ENCODE assay signal across 11 mouse cellular contexts in genomic region chr11:69684128-69684745, GRCm38 (mm10). TPM values are rescaled to one million over a fixed set of nuclear protein-coding genes. Genes with fewer than 3 reads are reported as not detected.
DNase-seq lines count a peak whose midpoint lies in the region; ATAC-seq lines count a peak whose summit lies in the region.
"Had no signal": no experiment of that assay in that cellular context is flagged by ENCODE, and none has a peak within 500 bp of the region (broad histone marks: within the 10 kb centered on the region; RNA-seq: fewer than 3 reads in every experiment).

No protein-coding gene starts in this region.

- H3K27me3 ChIP-seq in hindbrain, embryonic 14.5 days (ENCODE audit: control insufficient read depth, insufficient read depth, low read length): no peaks in the 10 kb centered on the region
- H3K27me3 ChIP-seq in hindbrain, embryonic 12.5 days: peaks cover 4% of the 10 kb centered on the region
- no peaks in the 10 kb centered on the region for H3K27me3 ChIP-seq in embryonic facial prominence, embryonic 13.5 days

- peaks cover 9% of the 10 kb centered on the region for H3K36me3 ChIP-seq in hindbrain, embryonic 14.5 days (replicated peaks; ENCODE audit: control insufficient read depth, insufficient read depth)
- H3K36me3 ChIP-seq in hindbrain, embryonic 12.5 days: peaks cover 8% of the 10 kb centered on the region; the same call in 1 of the 2 replicates
- H3K36me3 ChIP-seq in embryonic facial prominence, embryonic 13.5 days: peaks cover 11% of the 10 kb centered on the region

- H3K27ac ChIP-seq in hindbrain, embryonic 14.5 days: no peak overlapping the region
- H3K27ac ChIP-seq in hindbrain, embryonic 12.5 days: no peak overlapping the region
- H3K27ac ChIP-seq in embryonic facial prominence, embryonic 13.5 days: peak overlapping the region; percentile 97; the same call in 1 of the 2 replicates

- no peak overlapping the region for H3K4me2 ChIP-seq in hindbrain, embryonic 14.5 days (replicated peaks)
- no peak overlapping the region for H3K4me2 ChIP-seq in hindbrain, embryonic 12.5 days (replicated peaks)
- no peak overlapping the region for H3K4me2 ChIP-seq in embryonic facial prominence, embryonic 13.5 days

- DNase-seq in cerebellum, adult 9-11 months: peak; percentile 61
- DNase-seq in hindbrain, embryonic 14.5 days (ENCODE audit: low spot score): no peak
- peak; percentile 74 for DNase-seq in lung, postnatal 25 days (ENCODE audit: low spot score)
- no peak for DNase-seq in ovary, adult 18-20 months (ENCODE audit: low spot score)
- no peak for DNase-seq in frontal cortex, postnatal 14 days (ENCODE audit: low spot score in 2 of 2)
- DNase-seq: kidney, postnatal 10 days; liver had no signal

- H3K4me3 ChIP-seq in hindbrain, embryonic 14.5 days (replicated peaks; ENCODE audit: low read length): no peak overlapping the region
- no peak overlapping the region for H3K4me3 ChIP-seq in hindbrain, embryonic 12.5 days
- no peak overlapping the region for H3K4me3 ChIP-seq in embryonic facial prominence, embryonic 13.5 days

- WGBS in hindbrain, embryonic 14.5 days: 84% methylated on average over 12 of the region's 12 CpGs
- WGBS in hindbrain, embryonic 12.5 days: 83% methylated on average over 12 of the region's 12 CpGs
- 77% methylated on average over 12 of the region's 12 CpGs for WGBS in embryonic facial prominence, embryonic 13.5 days

- H3K9me3 ChIP-seq in hindbrain, embryonic 14.5 days (ENCODE audit: control insufficient read depth, low read length): no peaks in the 10 kb centered on the region
- no peaks in the 10 kb centered on the region for H3K9me3 ChIP-seq in hindbrain, embryonic 12.5 days (replicated peaks)
- H3K9me3 ChIP-seq in embryonic facial prominence, embryonic 13.5 days: no peaks in the 10 kb centered on the region

- H3K9ac ChIP-seq in hindbrain, embryonic 14.5 days: peak overlapping the region; percentile 13; the same call in 1 of the 2 replicates
- no peak overlapping the region for H3K9ac ChIP-seq in hindbrain, embryonic 12.5 days
- peak overlapping the region; percentile 51 for H3K9ac ChIP-seq in embryonic facial prominence, embryonic 13.5 days

- H3K4me1 ChIP-seq in hindbrain, embryonic 14.5 days (replicated peaks; ENCODE audit: control insufficient read depth, insufficient read depth, low read length): peaks cover 25% of the 10 kb centered on the region
- peaks cover 27% of the 10 kb centered on the region for H3K4me1 ChIP-seq in hindbrain, embryonic 12.5 days
- peaks cover 49% of the 10 kb centered on the region for H3K4me1 ChIP-seq in embryonic facial prominence, embryonic 13.5 days

- ATAC-seq in cerebellum, adult (ENCODE audit: insufficient number of reproducible peaks, low FRiP score, low TSS enrichment): no peak
- ATAC-seq in hindbrain, embryonic 14.5 days (ENCODE audit: low FRiP score): no peak
- no peak for ATAC-seq in hindbrain, embryonic 12.5 days (ENCODE audit: low FRiP score)
- ATAC-seq in embryonic facial prominence, embryonic 13.5 days (ENCODE audit: insufficient number of reproducible peaks, insufficient read depth, low FRiP score, low TSS enrichment, low read depth): no peak

RNA-seq across cellular contexts. Expression of gene Tnfsf13, which starts 1.3 kb away (rescaled TPM):
- 0.20 and 0.55 TPM in 2 replicates for polyA plus RNA-seq in hindbrain, embryonic 14.5 days (2014; fragmentation: Nextera tagmentation; extraction: Ambion mirVana)
- polyA plus RNA-seq in hindbrain, embryonic 12.5 days (2016; fragmentation: Nextera tagmentation; extraction: Ambion mirVana): 0.42 and 0.49 TPM in 2 replicates
- polyA plus RNA-seq in embryonic facial prominence, embryonic 13.5 days (2015; fragmentation: Nextera tagmentation; extraction: Ambion mirVana): 0.21 and 0.39 TPM in 2 replicates
- polyA plus RNA-seq: stomach, embryonic 14.5 days had no signal

RNA-seq across cellular contexts. Expression of gene Senp3, which starts 2.4 kb away (rescaled TPM):
- polyA plus RNA-seq in hindbrain, embryonic 14.5 days (2014; fragmentation: Nextera tagmentation; extraction: Ambion mirVana): 96.2 and 99.2 TPM in 2 replicates
- 105 and 106 TPM in 2 replicates for polyA plus RNA-seq in hindbrain, embryonic 12.5 days (2016; fragmentation: Nextera tagmentation; extraction: Ambion mirVana)
- polyA plus RNA-seq in embryonic facial prominence, embryonic 13.5 days (2015; fragmentation: Nextera tagmentation; extraction: Ambion mirVana): 119 and 122 TPM in 2 replicates

RNA-seq across cellular contexts. Expression of gene Tnfsf12, which starts 11.4 kb away (rescaled TPM):
- 4.2 and 5.0 TPM in 2 replicates for polyA plus RNA-seq in hindbrain, embryonic 14.5 days (2014; fragmentation: Nextera tagmentation; extraction: Ambion mirVana)
- polyA plus RNA-seq in hindbrain, embryonic 12.5 days (2016; fragmentation: Nextera tagmentation; extraction: Ambion mirVana): 3.1 and 3.4 TPM in 2 replicates
- polyA plus RNA-seq in embryonic facial prominence, embryonic 13.5 days (2015; fragmentation: Nextera tagmentation; extraction: Ambion mirVana): 5.7 and 6.4 TPM in 2 replicates

RNA-seq across cellular contexts. Expression of gene Tnfsfm13, which starts 11.7 kb away (rescaled TPM):
- 1.1 and 2.6 TPM in 2 replicates for polyA plus RNA-seq in hindbrain, embryonic 14.5 days (2014; fragmentation: Nextera tagmentation; extraction: Ambion mirVana)
- polyA plus RNA-seq in hindbrain, embryonic 12.5 days (2016; fragmentation: Nextera tagmentation; extraction: Ambion mirVana): 0.80 and 1.9 TPM in 2 replicates
- polyA plus RNA-seq in embryonic facial prominence, embryonic 13.5 days (2015; fragmentation: Nextera tagmentation; extraction: Ambion mirVana): 2.8 and 3.8 TPM in 2 replicates

RNA-seq across cellular contexts. Expression of gene Eif4a1, which starts 12.0 kb away (rescaled TPM):
- 559 and 579 TPM in 2 replicates for polyA plus RNA-seq in hindbrain, embryonic 14.5 days (2014; fragmentation: Nextera tagmentation; extraction: Ambion mirVana)
- polyA plus RNA-seq in hindbrain, embryonic 12.5 days (2016; fragmentation: Nextera tagmentation; extraction: Ambion mirVana): 555 and 589 TPM in 2 replicates
- polyA plus RNA-seq in embryonic facial prominence, embryonic 13.5 days (2015; fragmentation: Nextera tagmentation; extraction: Ambion mirVana): 514 and 625 TPM in 2 replicates

Comparison
In these comparisons a context has a peak if more than half of its experiments do, and no peak if none do; other contexts are left out.
1. DNase-seq: peak in cerebellum, adult 9-11 months (single experiment) and lung, postnatal 25 days (single experiment); none in hindbrain, embryonic 14.5 days (single experiment), ovary, adult 18-20 months (single experiment) and frontal cortex, postnatal 14 days (0 of 2).